19 mouse cellular contexts compared by ENCODE assay signal in the genomic region with DNA sequence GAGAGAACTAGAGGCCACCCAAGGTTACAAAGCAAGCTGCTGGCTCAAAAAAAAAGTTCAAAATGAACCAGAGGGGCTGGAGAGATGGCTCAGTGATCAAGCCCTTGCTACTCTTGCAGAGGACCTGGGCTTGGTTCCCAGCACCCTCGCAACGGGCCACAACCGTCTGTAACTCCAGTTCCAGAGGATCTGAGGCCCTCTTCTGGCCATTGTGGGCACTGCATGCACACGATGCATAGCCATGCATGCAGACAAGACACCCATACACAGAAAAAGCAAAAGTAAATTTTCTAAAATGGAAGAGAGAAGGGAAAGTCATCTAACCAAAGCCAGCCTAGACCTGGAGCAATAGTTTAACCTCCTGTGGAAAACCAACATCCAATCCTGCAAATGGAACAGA.
DNase-seq lines count a peak whose midpoint lies in the region; ATAC-seq and TF ChIP-seq lines count a peak whose summit lies in the region.
"Had no signal": no experiment of that assay in that cellular context is flagged by ENCODE, and none has a peak within 500 bp of the region (broad histone marks: within the 10 kb centered on the region; RNA-seq: fewer than 3 reads in every experiment).

No protein-coding gene starts in this region.

- no peaks in the 10 kb centered on the region for H3K27me3 ChIP-seq in intestine, postnatal 0 days (replicated peaks; ENCODE audit: control insufficient read depth, insufficient read depth, low read length)
- no peaks in the 10 kb centered on the region for H3K27me3 ChIP-seq in intestine, embryonic 15.5 days (replicated peaks)
- H3K27me3 ChIP-seq in lung, embryonic 14.5 days (ENCODE audit: insufficient read depth, low read length), result no peaks in the 10 kb centered on the region
- H3K27me3 ChIP-seq in E14TG2a.4 (ENCODE audit: insufficient read depth, low read length), result no peaks in the 10 kb centered on the region
- H3K27me3 ChIP-seq: embryonic facial prominence, embryonic 12.5 days; heart, embryonic 15.5 days; limb, embryonic 15.5 days had no signal

- no peak for DNase-seq in lung, embryonic 14.5 days
- DNase-seq in lung, adult 18-20 months, result no peak
- DNase-seq in ZHBTc4 (ENCODE audit: low read depth, low spot score), result peak; percentile 38
- DNase-seq in adrenal gland, adult 18-20 months (ENCODE audit: low spot score in 2 of 2), result no peak
- no peak for DNase-seq in spleen, adult 12 weeks (ENCODE audit: low spot score)
- DNase-seq: adrenal gland, adult 2 months; cerebellum, adult 18-20 months; gastrocnemius, adult 2 months; kidney, adult 11 months; left cerebral cortex, postnatal 4 days; thymus, postnatal 25 days had no signal

- no peak overlapping the region for H3K4me2 ChIP-seq in intestine, postnatal 0 days (replicated peaks; ENCODE audit: low read depth)
- H3K4me2 ChIP-seq in intestine, embryonic 15.5 days (replicated peaks), result no peak overlapping the region
- no peak overlapping the region for H3K4me2 ChIP-seq in lung, embryonic 14.5 days
- H3K4me2 ChIP-seq: embryonic facial prominence, embryonic 12.5 days; heart, embryonic 15.5 days; limb, embryonic 15.5 days had no signal

- 96% methylated on average over 4 of the region's 4 CpGs for WGBS in intestine, postnatal 0 days
- WGBS in intestine, embryonic 15.5 days, result 87% methylated on average over 4 of the region's 4 CpGs
- WGBS in lung, embryonic 14.5 days, result 87% methylated on average over 4 of the region's 4 CpGs

- no peaks in the 10 kb centered on the region for H3K4me1 ChIP-seq in intestine, postnatal 0 days (replicated peaks; ENCODE audit: control insufficient read depth, insufficient read depth, low read length)
- H3K4me1 ChIP-seq in intestine, embryonic 15.5 days (replicated peaks), result 0 out of 2 replicates have a peak, but pooled peaks cover 4% of the 10 kb centered on the region
- H3K4me1 ChIP-seq in lung, embryonic 14.5 days (ENCODE audit: insufficient read depth), result no peaks in the 10 kb centered on the region
- H3K4me1 ChIP-seq in E14TG2a.4 (replicated peaks; ENCODE audit: low read depth, low read length), result peaks cover 15% of the 10 kb centered on the region
- H3K4me1 ChIP-seq: limb, embryonic 15.5 days had no signal

- no peaks in the 10 kb centered on the region for H3K9me3 ChIP-seq in intestine, postnatal 0 days (ENCODE audit: control insufficient read depth)
- 0 out of 2 replicates have a peak, but pooled peaks cover 3% of the 10 kb centered on the region for H3K9me3 ChIP-seq in intestine, embryonic 15.5 days
- no peaks in the 10 kb centered on the region for H3K9me3 ChIP-seq in lung, embryonic 14.5 days (ENCODE audit: low read depth, low read length)
- peaks cover 5% of the 10 kb centered on the region for H3K9me3 ChIP-seq in E14TG2a.4 (ENCODE audit: low read length)
- H3K9me3 ChIP-seq: embryonic facial prominence, embryonic 12.5 days; heart, embryonic 15.5 days; limb, embryonic 15.5 days had no signal

- 0 out of 2 replicates have a peak, but pooled peaks cover under 1% of the 10 kb centered on the region for H3K36me3 ChIP-seq in intestine, postnatal 0 days (ENCODE audit: control insufficient read depth, insufficient read depth)
- no peaks in the 10 kb centered on the region for H3K36me3 ChIP-seq in intestine, embryonic 15.5 days
- no peaks in the 10 kb centered on the region for H3K36me3 ChIP-seq in lung, embryonic 14.5 days (ENCODE audit: insufficient read depth)
- H3K36me3 ChIP-seq in E14TG2a.4 (ENCODE audit: insufficient read depth, low read length), result peaks cover 3% of the 10 kb centered on the region; the same call in 1 of the 2 replicates
- H3K36me3 ChIP-seq: embryonic facial prominence, embryonic 12.5 days; heart, embryonic 15.5 days; limb, embryonic 15.5 days had no signal

- no peak overlapping the region for H3K27ac ChIP-seq in intestine, postnatal 0 days (ENCODE audit: low read depth, low read length)
- no peak overlapping the region for H3K27ac ChIP-seq in intestine, embryonic 15.5 days
- no peak overlapping the region for H3K27ac ChIP-seq in lung, embryonic 14.5 days (ENCODE audit: low read depth)
- H3K27ac ChIP-seq: embryonic facial prominence, embryonic 12.5 days; gastrocnemius, adult 2 months; heart, embryonic 15.5 days; limb, embryonic 15.5 days; midbrain, embryonic 10.5 days had no signal

- H3K4me3 ChIP-seq in intestine, postnatal 0 days (ENCODE audit: low read depth, low read length), result no peak overlapping the region
- no peak overlapping the region for H3K4me3 ChIP-seq in intestine, embryonic 15.5 days (replicated peaks)
- no peak overlapping the region for H3K4me3 ChIP-seq in lung, embryonic 14.5 days (ENCODE audit: low read depth, low read length)
- no peak overlapping the region for H3K4me3 ChIP-seq in E14TG2a.4 (replicated peaks; ENCODE audit: low read length)
- H3K4me3 ChIP-seq: embryonic facial prominence, embryonic 12.5 days; gastrocnemius, adult 2 months; heart, embryonic 15.5 days; limb, embryonic 15.5 days; midbrain, embryonic 10.5 days had no signal

- no peak for ATAC-seq in intestine, postnatal 0 days
- no peak for ATAC-seq in intestine, embryonic 15.5 days
- ATAC-seq in lung, embryonic 14.5 days (ENCODE audit: insufficient read depth), result no peak
- ATAC-seq: hindbrain, embryonic 16.5 days had no signal

- peak; percentile 43 for TF ChIP-seq CTCF in intestine, postnatal 0 days (IDR thresholded peaks at IDR 0.05; ENCODE audit: low read depth)
- TF ChIP-seq CTCF in lung, embryonic 14.5 days (IDR thresholded peaks at IDR 0.05; ENCODE audit: low read depth), result peak; percentile 29; the same call in 1 of the 2 replicates
- peak; percentile 51 for TF ChIP-seq CTCF in E14TG2a.4 (conservative IDR thresholded peaks at IDR 0.05; ENCODE audit: low read length)

- H3K9ac ChIP-seq in intestine, postnatal 0 days (ENCODE audit: low read depth, low read length), result no peak overlapping the region
- no peak overlapping the region for H3K9ac ChIP-seq in intestine, embryonic 15.5 days
- H3K9ac ChIP-seq in lung, embryonic 14.5 days, result no peak overlapping the region
- H3K9ac ChIP-seq: embryonic facial prominence, embryonic 12.5 days; heart, embryonic 15.5 days; limb, embryonic 15.5 days had no signal
